Mouse (Mus musculus): ENCODE results near the gene Shank1.

DNA sequence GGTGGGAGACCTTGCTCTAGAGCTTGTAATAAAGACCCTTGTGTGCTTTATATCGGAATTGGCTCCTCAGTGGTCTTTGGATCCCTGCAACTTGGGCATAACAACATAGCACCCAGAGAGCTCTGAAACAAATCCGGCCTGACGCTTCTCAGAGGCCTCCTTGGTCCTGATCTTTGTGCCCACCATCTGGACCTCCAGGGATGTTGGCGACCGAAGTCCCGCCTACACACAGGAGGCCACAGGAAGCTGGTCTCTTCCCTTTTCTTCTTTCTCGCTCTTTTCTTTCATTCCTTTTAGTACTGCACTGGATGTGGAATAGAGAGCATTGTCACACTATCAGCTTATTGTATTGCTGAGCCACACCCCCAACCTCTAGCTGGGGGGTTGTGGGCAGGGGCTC, 36.6 kb upstream of the Shank1 start:
- no peak for TF ChIP-seq CTCF (IDR thresholded peaks at IDR 0.05; ENCODE audit: low read depth)
- TF ChIP-seq EP300 (optimal IDR thresholded peaks at IDR 0.05) = no peak
